Mouse (Mus musculus) granulocyte monocyte progenitor cell, adult 5-6 weeks (primary cell): Measurements from ENCODE around the gene Slc30a5. TPM values are rescaled to one million over a fixed set of nuclear protein-coding genes. Genes with fewer than 3 reads are reported as not detected.
"Not testable (repeated sequence)": the region's sequence is repeated elsewhere in the genome, so short reads cannot be mapped to it uniquely, and the experiment has no call there.

Experiments
- ATAC-seq: replicated peaks from 2 replicates; pipeline ENCODE4 v1.8.0; 2016; ENCODE audit warnings: mild to moderate bottlenecking, moderate TSS enrichment, inconsistent platforms; ENCODE audit not compliant: poor library complexity, severe bottlenecking
- total RNA-seq, 2 experiments: library from RNA; stranded (forward) in 1 of 2; stranded (reverse) in 1 of 2; fragments of 200-712, 200-1000 nt in 1 of 2; fragments of >200 nt in 1 of 2; fragmentation: Nextera tagmentation in 1 of 2; gene quantifications; 2 replicates each; pipeline ENCODE4 v1.2.3; 2014 to 2017

Slc30a5 gene
- total RNA-seq (2014; fragmentation: Nextera tagmentation) (97.0 and 97.9 TPM in 2 replicates), total RNA-seq (2017) (96.8 and 111 TPM in 2 replicates)

- ATAC-seq = peak; percentile 91
Measured at GRCm38 (mm10) chr13:100832741-100833639, at the start of gene Slc30a5. Gene Slc30a5, minus strand, starts transcription at chr13:100833427.

DNA sequence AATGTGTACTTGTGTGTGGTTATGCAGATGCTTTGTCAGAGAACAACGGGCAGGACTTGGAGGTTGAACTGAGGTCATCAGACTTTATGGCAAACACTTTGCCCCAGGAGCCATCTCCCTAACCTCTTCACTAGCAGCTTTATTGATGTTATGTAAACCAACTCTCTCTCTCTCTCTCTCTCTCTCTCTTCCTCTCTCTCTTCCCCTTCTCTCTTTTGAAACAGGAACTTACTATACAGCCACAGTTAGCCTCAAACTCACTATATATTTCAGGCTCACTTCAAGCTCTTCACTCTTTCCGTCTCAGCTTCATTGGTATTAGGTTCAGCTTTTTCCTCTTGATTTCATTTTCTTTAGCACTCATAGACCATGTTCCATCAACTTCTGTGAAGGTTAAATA lies 48.7 kb upstream of the Slc30a5 start:
- peak; percentile 93 for ATAC-seq

GRCm38 (mm10) chr13:100879806-100880205 lies 46.6 kb upstream of the Slc30a5 start:
- ATAC-seq = no peak

DNA sequence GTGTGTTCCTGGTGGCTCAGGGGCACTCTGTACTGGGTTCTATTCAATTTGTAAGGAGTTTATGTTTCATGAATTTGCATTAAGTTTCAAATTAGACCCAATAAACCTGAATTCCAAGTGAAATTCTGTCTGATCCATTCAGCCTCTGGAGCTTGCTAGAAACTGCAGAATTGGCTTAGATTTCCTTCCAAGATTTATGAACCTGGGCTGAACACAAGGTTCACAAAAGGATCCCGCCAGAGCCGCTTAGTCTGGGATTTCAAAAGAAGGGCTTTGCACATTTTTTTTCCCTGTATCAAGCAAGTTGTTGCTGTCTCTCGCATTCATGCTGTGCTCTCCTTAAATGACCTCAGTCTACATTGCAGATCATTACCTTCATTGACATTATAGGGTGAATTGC lies 46.1 kb upstream of the Slc30a5 start:
- no peak for ATAC-seq

DNA sequence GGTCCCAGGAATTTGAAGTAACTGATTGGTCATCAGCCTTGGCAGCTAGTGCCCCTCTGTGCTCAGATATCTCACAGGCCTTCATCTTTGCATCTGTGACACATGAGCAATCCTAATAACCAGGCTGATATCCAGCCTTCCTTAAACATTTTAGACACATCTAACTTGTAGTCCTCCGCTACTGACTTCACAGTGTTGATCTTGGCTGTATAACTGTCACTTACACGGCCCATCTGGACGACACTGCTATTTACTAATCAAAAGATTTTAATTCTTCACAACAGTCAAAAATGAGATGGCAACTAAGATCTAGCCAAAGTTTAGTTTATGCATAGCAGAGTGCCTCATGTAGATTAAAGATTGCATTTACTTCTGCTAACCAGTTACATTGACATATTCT lies 45.0 kb upstream of the Slc30a5 start:
- no peak for ATAC-seq

- no peak for ATAC-seq
Measured at GRCm38 (mm10) chr13:100877703-100878102, 44.5 kb upstream of the Slc30a5 start.

- no peak for ATAC-seq
Measured at GRCm38 (mm10) chr13:100875103-100875502, 41.9 kb upstream of the Slc30a5 start.

DNA sequence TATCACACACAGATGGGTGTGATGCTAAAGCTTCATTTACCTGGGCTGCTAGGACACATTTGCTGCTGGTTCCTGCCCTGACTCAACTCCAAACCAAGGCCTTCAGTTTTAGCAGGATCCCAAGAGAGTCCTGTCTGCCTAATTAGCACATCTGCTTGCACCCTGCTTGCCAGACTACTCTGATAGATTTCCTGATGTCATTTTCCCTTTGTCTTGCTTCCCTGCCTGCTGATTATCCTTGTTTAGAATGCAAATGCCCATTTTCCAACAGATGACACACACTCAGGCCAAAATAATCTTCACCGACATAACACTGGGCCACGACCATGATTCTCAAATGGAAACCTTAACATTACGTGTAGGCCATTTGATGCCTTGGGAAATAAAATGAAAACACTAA lies 41.4 kb upstream of the Slc30a5 start:
- ATAC-seq = no peak

- ATAC-seq = peak; percentile 63
Measured at GRCm38 (mm10) chr13:100873530-100873929, 40.3 kb upstream of the Slc30a5 start.

GRCm38 (mm10) chr13:100871445-100872171 lies 38.4 kb upstream of the Slc30a5 start:
- no peak for ATAC-seq

DNA sequence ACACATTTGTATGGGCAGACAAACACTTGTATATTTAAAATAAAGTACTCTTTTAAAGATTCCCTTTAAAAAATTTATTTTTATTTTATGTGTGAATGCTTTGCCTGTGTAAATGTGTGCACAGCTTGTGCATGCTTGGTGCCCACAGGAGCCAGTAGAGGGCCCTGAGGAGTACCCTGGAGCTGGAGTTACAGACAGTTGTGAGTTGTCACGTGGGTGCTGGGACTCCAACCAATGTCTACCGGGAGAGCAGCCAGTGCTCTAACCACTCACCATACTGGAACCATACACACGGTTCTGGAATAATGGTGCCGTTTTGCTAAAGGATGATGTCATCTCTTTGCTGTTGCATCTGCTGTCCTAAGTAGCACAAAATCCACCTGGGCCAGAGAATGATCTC lies 36.6 kb upstream of the Slc30a5 start:
- ATAC-seq = no peak

- ATAC-seq = peak; percentile 97
Measured at GRCm38 (mm10) chr13:100866311-100866710, 33.1 kb upstream of the Slc30a5 start.

GRCm38 (mm10) chr13:100865744-100866143 lies 32.5 kb upstream of the Slc30a5 start:
- ATAC-seq = peak; percentile 6; the same call in 1 of the 2 replicates

- ATAC-seq = not testable (repeated sequence)
Measured at GRCm38 (mm10) chr13:100863914-100864313, 30.7 kb upstream of the Slc30a5 start.

DNA sequence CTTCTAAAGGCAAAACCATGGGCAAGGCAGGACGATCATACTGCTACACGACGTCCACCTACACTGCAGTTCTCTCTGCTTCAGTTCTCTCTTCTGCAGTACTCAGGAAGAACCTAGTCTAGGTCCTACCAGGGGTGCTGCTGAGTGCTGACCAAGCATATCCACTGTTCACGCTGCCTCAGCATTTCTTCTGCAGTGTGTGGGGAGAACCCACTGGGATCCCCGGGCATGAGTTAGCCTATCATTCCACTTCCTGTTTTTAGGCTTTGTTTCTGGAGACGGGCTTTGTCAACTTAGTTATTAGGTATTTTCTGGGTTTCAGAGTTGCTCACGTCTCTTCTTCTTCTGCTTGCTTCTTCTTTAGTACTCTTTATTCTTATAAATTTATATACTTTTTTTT lies 25.9 kb upstream of the Slc30a5 start:
- ATAC-seq = peak; percentile 94

DNA sequence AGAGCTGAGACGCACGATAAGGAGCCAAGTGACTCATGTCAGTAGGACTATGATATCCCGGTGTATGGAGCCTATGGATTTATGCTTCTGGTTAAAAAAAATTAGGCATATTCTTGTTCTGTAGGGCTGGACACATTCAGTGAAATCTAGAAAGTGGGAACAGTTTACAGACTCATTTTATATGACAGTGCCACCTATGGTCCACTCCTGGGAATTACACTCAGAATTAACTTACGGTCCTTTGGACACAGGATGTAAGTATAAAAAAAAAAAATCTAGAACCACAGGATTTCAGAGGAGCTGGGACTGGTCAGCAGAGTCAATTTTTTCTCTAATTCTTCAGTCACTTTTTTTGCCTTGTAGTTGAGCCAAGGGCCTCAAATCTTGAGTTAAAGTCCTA lies 20.9 kb upstream of the Slc30a5 start:
- ATAC-seq = peak; percentile 74

DNA sequence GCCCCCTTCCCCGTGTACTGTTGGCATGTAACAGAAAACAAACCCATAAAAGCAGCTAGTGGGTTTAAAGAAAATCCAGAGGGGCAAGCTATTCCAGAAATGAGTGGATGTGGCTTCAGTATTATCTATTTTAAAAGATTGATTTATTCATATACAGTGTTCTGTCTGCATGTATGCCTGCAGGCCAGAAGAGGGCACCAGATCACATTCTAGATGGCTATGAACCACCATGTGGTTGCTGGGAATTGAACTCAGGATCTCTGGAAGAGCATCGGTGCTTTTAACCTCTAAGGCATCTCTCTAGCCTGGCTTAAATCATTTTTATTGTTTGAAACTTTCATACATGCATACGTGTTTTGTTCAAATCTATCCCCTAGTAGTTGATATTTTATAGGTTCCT lies 19.9 kb upstream of the Slc30a5 start:
- ATAC-seq = no peak

DNA sequence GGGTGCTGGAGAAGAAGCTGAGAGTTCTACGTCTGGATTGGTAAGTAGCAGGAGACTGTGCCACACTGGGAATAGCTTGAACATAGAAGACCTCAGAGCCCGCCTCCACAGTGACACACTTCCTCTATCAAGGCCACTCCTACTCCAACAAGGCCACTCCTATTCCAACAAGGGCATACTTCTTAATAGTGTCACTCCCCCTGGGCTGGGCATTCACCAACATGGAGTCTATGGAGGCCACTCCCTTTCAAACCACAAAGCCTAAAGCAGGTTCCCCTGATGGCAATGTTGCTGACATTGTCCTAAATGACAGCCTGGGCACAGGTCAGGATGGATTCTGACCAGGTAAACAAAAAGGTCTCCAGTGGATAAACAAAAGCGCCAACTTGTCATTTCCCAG lies 15.9 kb upstream of the Slc30a5 start:
- ATAC-seq = peak; percentile 30; the same call in 1 of the 2 replicates

- ATAC-seq = no peak
Measured at GRCm38 (mm10) chr13:100846891-100847579, 13.8 kb upstream of the Slc30a5 start.

- no peak for ATAC-seq
Measured at GRCm38 (mm10) chr13:100846254-100846653, 13.0 kb upstream of the Slc30a5 start.

DNA sequence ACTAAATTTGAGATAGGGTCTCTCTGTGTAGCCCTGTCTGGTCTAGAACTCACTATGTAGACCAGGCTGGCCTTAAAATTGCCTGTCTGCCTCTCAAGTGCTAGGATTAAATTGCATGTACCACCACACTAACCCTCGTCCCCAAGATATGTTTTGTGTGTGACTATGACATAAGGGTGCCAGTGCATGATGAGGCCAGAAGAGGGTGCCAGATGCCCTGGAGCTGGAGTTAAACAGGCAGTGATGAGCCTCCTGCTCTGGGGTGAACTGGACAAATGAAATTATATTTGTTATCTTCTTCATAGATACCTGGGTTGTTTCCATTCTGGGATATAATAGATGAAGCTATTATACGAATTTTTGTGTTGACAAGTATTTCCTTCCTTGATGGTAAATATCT lies 10.7 kb upstream of the Slc30a5 start:
- ATAC-seq = peak; percentile 77
